Comparison of ENCODE assay signal across 12 mouse cellular contexts in genomic region chr12:107183283-107183682, GRCm38 (mm10).
DNase-seq lines count a peak whose midpoint lies in the region; ATAC-seq lines count a peak whose summit lies in the region.
"Had no signal": no experiment of that assay in that cellular context is flagged by ENCODE, and none has a peak within 500 bp of the region (broad histone marks: within the 10 kb centered on the region; RNA-seq: fewer than 3 reads in every experiment).

No protein-coding gene starts in this region.

- no peak overlapping the region for H3K9ac ChIP-seq in heart, embryonic 11.5 days (ENCODE audit: low read depth, low read length)
- no peak overlapping the region for H3K9ac ChIP-seq in neural tube, embryonic 12.5 days

- no peaks in the 10 kb centered on the region; the same call in 1 of the 2 replicates for H3K27me3 ChIP-seq in heart, embryonic 11.5 days (ENCODE audit: control insufficient read depth, insufficient read depth, low read length)
- H3K27me3 ChIP-seq in heart, embryonic 10.5 days (ENCODE audit: insufficient read depth, poor library complexity, severe bottlenecking), result no peaks in the 10 kb centered on the region; the same call in none of the 2 replicates
- no peaks in the 10 kb centered on the region for H3K27me3 ChIP-seq in neural tube, embryonic 12.5 days (replicated peaks)

- no peak for DNase-seq in heart, embryonic 10.5 days (ENCODE audit: low spot score)
- no peak for DNase-seq in neural tube, embryonic 10.5 days (ENCODE audit: extremely low spot score, low spot score)
- peak; percentile 91 for DNase-seq in induced T-regulatory cell, adult 2 months (ENCODE audit: low read depth)
- DNase-seq in thymus, postnatal 36 days, result peak; percentile 83 to 89
- DNase-seq in cerebellum, adult 11-12 months, result no peak
- no peak for DNase-seq in urinary bladder, adult 2 months (ENCODE audit: low spot score)
- DNase-seq: adrenal gland, postnatal 14 days; kidney, postnatal 4 days had no signal

- no peaks in the 10 kb centered on the region for H3K9me3 ChIP-seq in heart, embryonic 11.5 days (replicated peaks; ENCODE audit: control insufficient read depth, low read length)
- no peaks in the 10 kb centered on the region for H3K9me3 ChIP-seq in heart, embryonic 10.5 days
- no peaks in the 10 kb centered on the region for H3K9me3 ChIP-seq in neural tube, embryonic 12.5 days

- peak overlapping the region; percentile 12; the same call in 1 of the 2 replicates for H3K4me2 ChIP-seq in heart, embryonic 11.5 days
- H3K4me2 ChIP-seq in neural tube, embryonic 12.5 days (replicated peaks), result peak overlapping the region; percentile 18; the same call in 1 of the 2 replicates

- no peak for ATAC-seq in heart, embryonic 11.5 days (replicated peaks; ENCODE audit: insufficient number of reproducible peaks, low FRiP score, low TSS enrichment)
- peak; percentile 63; the same call in 1 of the 2 replicates for ATAC-seq in neural tube, embryonic 12.5 days (ENCODE audit: low FRiP score, low read depth)

- H3K36me3 ChIP-seq in heart, embryonic 11.5 days (ENCODE audit: control insufficient read depth, insufficient read depth, low read length), result no peaks in the 10 kb centered on the region
- no peaks in the 10 kb centered on the region for H3K36me3 ChIP-seq in heart, embryonic 10.5 days
- H3K36me3 ChIP-seq in neural tube, embryonic 12.5 days, result no peaks in the 10 kb centered on the region

- no peak overlapping the region for H3K4me3 ChIP-seq in heart, embryonic 11.5 days (ENCODE audit: low read depth, low read length)
- no peak overlapping the region for H3K4me3 ChIP-seq in heart, embryonic 10.5 days
- no peak overlapping the region for H3K4me3 ChIP-seq in neural tube, embryonic 12.5 days
- H3K4me3 ChIP-seq: heart, adult 2 months had no signal

- no peaks in the 10 kb centered on the region for H3K4me1 ChIP-seq in heart, embryonic 11.5 days (ENCODE audit: control insufficient read depth, insufficient read depth, low read length)
- no peaks in the 10 kb centered on the region for H3K4me1 ChIP-seq in heart, embryonic 10.5 days
- peaks cover 14% of the 10 kb centered on the region for H3K4me1 ChIP-seq in neural tube, embryonic 12.5 days

- H3K27ac ChIP-seq in heart, embryonic 11.5 days (ENCODE audit: low read depth, low read length), result no peak overlapping the region
- H3K27ac ChIP-seq in heart, embryonic 10.5 days, result no peak overlapping the region
- H3K27ac ChIP-seq in neural tube, embryonic 12.5 days, result no peak overlapping the region
- H3K27ac ChIP-seq: heart, adult 2 months; stomach, postnatal 0 days had no signal

- 47% methylated on average over 9 of the region's 9 CpGs for WGBS in heart, embryonic 11.5 days (ENCODE audit: insufficient replicate concordance)
- 58% methylated on average over 9 of the region's 9 CpGs for WGBS in heart, embryonic 10.5 days
- 56% methylated on average over 9 of the region's 9 CpGs for WGBS in neural tube, embryonic 12.5 days

Comparison
In these comparisons a context has a peak if more than half of its experiments do, and no peak if none do; other contexts are left out.
1. DNase-seq: peak in induced T-regulatory cell, adult 2 months (single experiment) and thymus, postnatal 36 days (2 of 2); none in heart, embryonic 10.5 days (single experiment), neural tube, embryonic 10.5 days (single experiment), cerebellum, adult 11-12 months (single experiment) and urinary bladder, adult 2 months (single experiment).